Mouse (Mus musculus): ENCODE measurements around the gene Zfp30. TPM values are rescaled to one million over a fixed set of nuclear protein-coding genes. Genes with fewer than 3 reads are reported as not detected.

Zfp30 gene
- polyA plus RNA-seq (2012; ENCODE audit: insufficient read depth, low replicate concordance) = 0.37 TPM in 1 of 2 replicates, not detected in the other

- Histone ChIP-seq H3K36me3 (replicated peaks; ENCODE audit: low read length) (peaks cover 32% of the 10 kb centered on the region), H3K4me3 (replicated peaks) (peak within 1 kb of the TSS; percentile 97), H3K9me3 (no peaks in the 10 kb centered on the region; the same call in 1 of the 2 replicates), H3K4me1 (peaks cover 17% of the 10 kb centered on the region), H3K27me3 (replicated peaks) (no peaks in the 10 kb centered on the region)
- TF ChIP-seq FLI1 (IDR thresholded peaks at IDR 0.05; ENCODE audit: low read length) (no peak), GATA1 (IDR thresholded peaks at IDR 0.05; ENCODE audit: borderline replicate concordance, low read length) (no peak)
These were observed at the start of gene Zfp30 for GRCm38 (mm10) chr7:29783871-29784551. Zfp30 (plus strand) TSS chr7:29783998.

- H3K27me3 ChIP-seq (replicated peaks) = no peaks in the 10 kb centered on the region
- no peak for TF ChIP-seq GATA1 (IDR thresholded peaks at IDR 0.05; ENCODE audit: borderline replicate concordance, low read length)
- TF ChIP-seq FLI1 (IDR thresholded peaks at IDR 0.05; ENCODE audit: low read length) = no peak
- no peaks in the 10 kb centered on the region for H3K36me3 ChIP-seq (replicated peaks; ENCODE audit: low read length)
- no peak overlapping the region for H3K4me3 ChIP-seq (replicated peaks)
- H3K4me1 ChIP-seq = no peaks in the 10 kb centered on the region
- H3K9me3 ChIP-seq = peaks cover 30% of the 10 kb centered on the region
These were observed 41.5 kb upstream of the Zfp30 start for GRCm38 (mm10) chr7:29742258-29742657.

GRCm38 (mm10) chr7:29760476-29760875, 23.3 kb upstream of the Zfp30 start:
- no peak for TF ChIP-seq GATA1 (IDR thresholded peaks at IDR 0.05; ENCODE audit: borderline replicate concordance, low read length)

DNA sequence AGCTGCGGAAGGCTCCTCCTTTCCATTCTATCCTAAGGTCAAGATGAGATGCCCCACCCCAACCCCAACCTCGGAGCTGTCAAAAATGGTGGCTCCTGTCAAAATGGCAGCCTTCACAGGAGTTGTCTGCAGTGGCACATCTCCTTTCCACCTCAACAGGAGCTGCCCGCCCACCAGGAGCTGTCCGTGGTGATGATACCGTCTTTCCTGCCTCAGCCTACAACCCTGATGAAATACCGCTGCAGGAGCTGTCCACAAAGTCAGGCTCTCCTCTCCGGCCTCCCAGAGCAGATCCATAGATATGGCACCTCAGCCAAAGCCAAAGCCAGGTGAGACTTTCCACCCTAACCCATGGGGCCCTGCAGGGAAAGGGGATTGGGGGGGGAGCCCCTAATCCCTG, 19.1 kb upstream of the Zfp30 start:
- H3K27me3 ChIP-seq (replicated peaks) = no peaks in the 10 kb centered on the region

More at GRCm38 (mm10) chr7:29760476-29760875, 23.3 kb upstream of the Zfp30 start:
- H3K4me1 ChIP-seq = peaks cover 15% of the 10 kb centered on the region
- peaks cover 46% of the 10 kb centered on the region for H3K9me3 ChIP-seq
- H3K4me3 ChIP-seq (replicated peaks) = peak overlapping the region; percentile 3
- H3K36me3 ChIP-seq (replicated peaks; ENCODE audit: low read length) = peaks cover 16% of the 10 kb centered on the region
- no peaks in the 10 kb centered on the region for H3K27me3 ChIP-seq (replicated peaks)

DNA sequence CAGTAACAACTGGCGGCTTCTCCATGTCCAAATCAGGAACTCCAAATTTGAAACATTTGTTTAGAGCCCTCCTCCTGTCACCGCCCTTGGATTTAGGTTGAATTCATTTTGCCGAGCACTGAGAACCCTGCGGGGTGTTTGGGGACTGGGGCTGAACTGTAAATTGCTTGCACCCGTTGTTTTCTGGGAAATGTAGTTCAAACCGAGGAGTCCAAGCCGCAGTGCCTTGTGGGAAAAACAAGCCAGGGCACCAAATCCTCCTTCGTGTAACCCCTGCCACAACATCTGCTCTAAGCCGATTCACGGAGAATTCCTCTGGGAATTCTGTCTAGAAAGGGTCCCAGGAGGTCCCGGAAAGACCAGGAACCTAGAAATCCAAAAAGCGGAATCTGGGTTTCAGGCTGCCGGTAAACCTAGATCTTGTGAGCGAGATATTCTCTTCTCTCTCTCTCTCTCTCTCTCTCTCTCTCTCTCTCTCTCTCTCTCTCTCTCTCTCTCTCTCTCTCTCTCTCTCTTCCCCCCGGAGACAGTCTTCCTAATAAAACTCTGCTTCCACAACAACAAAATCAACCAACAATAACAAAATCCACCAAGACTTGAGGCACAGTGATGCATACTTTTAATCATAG, 16.6 kb upstream of the Zfp30 start:
- TF ChIP-seq GATA1 (IDR thresholded peaks at IDR 0.05; ENCODE audit: borderline replicate concordance, low read length) (no peak), FLI1 (IDR thresholded peaks at IDR 0.05; ENCODE audit: low read length) (no peak)
- Histone ChIP-seq H3K9me3 (peaks cover 13% of the 10 kb centered on the region; the same call in 1 of the 2 replicates), H3K4me3 (replicated peaks) (peak overlapping the region; percentile 97), H3K27me3 (replicated peaks) (no peaks in the 10 kb centered on the region), H3K36me3 (replicated peaks; ENCODE audit: low read length) (peaks cover 43% of the 10 kb centered on the region), H3K4me1 (peaks cover 37% of the 10 kb centered on the region)

More for the DNA sequence above, 19.1 kb upstream of the Zfp30 start:
- TF ChIP-seq FLI1 (IDR thresholded peaks at IDR 0.05; ENCODE audit: low read length) (no peak), GATA1 (IDR thresholded peaks at IDR 0.05; ENCODE audit: borderline replicate concordance, low read length) (no peak)
- H3K9me3 ChIP-seq = peaks cover 14% of the 10 kb centered on the region; the same call in 1 of the 2 replicates
- H3K4me1 ChIP-seq = peaks cover 35% of the 10 kb centered on the region
- H3K4me3 ChIP-seq (replicated peaks) = peak overlapping the region; percentile 33
- peaks cover 21% of the 10 kb centered on the region for H3K36me3 ChIP-seq (replicated peaks; ENCODE audit: low read length)

- Histone ChIP-seq H3K36me3 (replicated peaks; ENCODE audit: low read length) (peaks cover 52% of the 10 kb centered on the region), H3K4me3 (replicated peaks) (peak within 1 kb of the TSS; percentile 97), H3K27me3 (replicated peaks) (no peaks in the 10 kb centered on the region), H3K4me1 (peaks cover 36% of the 10 kb centered on the region), H3K9me3 (peaks cover 14% of the 10 kb centered on the region; the same call in 1 of the 2 replicates)
- TF ChIP-seq FLI1 (IDR thresholded peaks at IDR 0.05; ENCODE audit: low read length) = no peak
- no peak for TF ChIP-seq GATA1 (IDR thresholded peaks at IDR 0.05; ENCODE audit: borderline replicate concordance, low read length)
These were observed 15.5 kb upstream of the Zfp30 start, which contains the start of gene Zfp84 for GRCm38 (mm10) chr7:29768090-29768900. Zfp84 (plus strand) TSS chr7:29768552.

GRCm38 (mm10) chr7:29768980-29769379, 14.8 kb upstream of the Zfp30 start:
- Histone ChIP-seq H3K4me1 (peaks cover 36% of the 10 kb centered on the region), H3K36me3 (replicated peaks; ENCODE audit: low read length) (peaks cover 57% of the 10 kb centered on the region), H3K4me3 (replicated peaks) (peak overlapping the region; percentile 97), H3K27me3 (replicated peaks) (no peaks in the 10 kb centered on the region), H3K9me3 (peaks cover 13% of the 10 kb centered on the region)
- no peak for TF ChIP-seq FLI1 (IDR thresholded peaks at IDR 0.05; ENCODE audit: low read length)
- no peak for TF ChIP-seq GATA1 (IDR thresholded peaks at IDR 0.05; ENCODE audit: borderline replicate concordance, low read length)

- no peak overlapping the region for H3K4me3 ChIP-seq (replicated peaks)
- H3K9me3 ChIP-seq = peaks cover 45% of the 10 kb centered on the region
- peaks cover 22% of the 10 kb centered on the region for H3K4me1 ChIP-seq
- H3K27me3 ChIP-seq (replicated peaks) = no peaks in the 10 kb centered on the region
- TF ChIP-seq GATA1 (IDR thresholded peaks at IDR 0.05; ENCODE audit: borderline replicate concordance, low read length) (no peak), FLI1 (IDR thresholded peaks at IDR 0.05; ENCODE audit: low read length) (no peak)
- H3K36me3 ChIP-seq (replicated peaks; ENCODE audit: low read length) = peaks cover 86% of the 10 kb centered on the region
These were observed 10.3 kb upstream of the Zfp30 start for GRCm38 (mm10) chr7:29773503-29773902.

DNA sequence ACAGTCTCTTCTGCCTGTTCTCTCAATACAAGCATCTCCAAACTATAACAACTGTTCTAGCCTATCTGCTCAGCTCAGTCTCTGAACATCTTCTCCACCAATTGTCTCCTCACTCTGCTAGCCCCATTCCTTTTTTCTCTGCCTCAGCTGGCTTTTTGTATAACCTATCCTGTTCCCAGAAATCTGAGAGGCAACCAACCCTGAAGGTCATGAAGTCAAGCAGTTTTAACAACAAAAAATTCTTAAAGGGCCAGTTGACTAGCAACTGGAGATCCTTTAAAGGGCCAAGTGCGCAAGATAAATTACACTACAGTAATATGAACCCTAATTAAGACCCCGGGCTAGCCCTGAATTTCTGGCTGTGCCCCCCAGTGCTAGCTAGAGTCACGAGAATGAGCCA, 9.4 kb upstream of the Zfp30 start:
- TF ChIP-seq FLI1 (IDR thresholded peaks at IDR 0.05; ENCODE audit: low read length) (no peak), GATA1 (IDR thresholded peaks at IDR 0.05; ENCODE audit: borderline replicate concordance, low read length) (no peak)
- Histone ChIP-seq H3K4me3 (replicated peaks) (no peak overlapping the region), H3K36me3 (replicated peaks; ENCODE audit: low read length) (peaks cover 92% of the 10 kb centered on the region), H3K27me3 (replicated peaks) (no peaks in the 10 kb centered on the region), H3K4me1 (peaks cover 19% of the 10 kb centered on the region), H3K9me3 (peaks cover 45% of the 10 kb centered on the region)
